Mouse (Mus musculus) limb, embryonic 10.5 days (tissue): ENCODE measurements around the gene Dglucy. TPM values are rescaled to one million over a fixed set of nuclear protein-coding genes. Genes with fewer than 3 reads are reported as not detected.
A peak's percentile ranks its signal among the peaks of the same experiment; 100 is the strongest.

Source experiments
- DNase-seq: peaks from one replicate; pipeline ENCODE4 v3.0.0-alpha.2; 2017; ENCODE audit warnings: low spot score
- H3K27ac ChIP-seq: fragments of 300-500 bp; sonication (generic); 2 replicates; pipeline ENCODE4 v1.5.1; 2016; ENCODE audit warnings: mild to moderate bottlenecking
- H3K27me3 ChIP-seq: fragments of 300-500 bp; sonication (generic); 2 replicates; pipeline ENCODE4 v1.6.1; 2016; ENCODE audit warnings: low read depth, mild to moderate bottlenecking; ENCODE audit not compliant: poor library complexity, severe bottlenecking
- H3K36me3 ChIP-seq: fragments of 300-500 bp; sonication (generic); 2 replicates; pipeline ENCODE4 v1.6.1; 2016; ENCODE audit warnings: mild to moderate bottlenecking, moderate library complexity
- H3K4me1 ChIP-seq: fragments of 300-500 bp; sonication (generic); 2 replicates; pipeline ENCODE4 v1.6.1; 2016
- H3K4me3 ChIP-seq: fragments of 300-500 bp; sonication (generic); 2 replicates; pipeline ENCODE4 v1.5.1; 2016; ENCODE audit warnings: mild to moderate bottlenecking, moderate library complexity
- H3K9me3 ChIP-seq: fragments of 300-500 bp; sonication (generic); replicated peaks from 2 replicates; pipeline ENCODE4 v1.6.1; 2016; ENCODE audit warnings: mild to moderate bottlenecking
- WGBS: fragments of 180-500 bp; shearing (Covaris S2); methylation state at CpG from one replicate; pipeline ENCODE4 v1.1.7; 2016; 5-methylcytosine and 5-hydroxymethylcytosine counted together
- polyA plus RNA-seq: library from polyadenylated mRNA; unstranded; fragments of >200 nt; fragmentation: Nextera tagmentation; extraction: Ambion mirVana; gene quantifications from 2 replicates; pipeline ENCODE4 v1.2.1, GENCODE M21; 2016

Dglucy gene
- polyA plus RNA-seq, 1 experiment from 2014 or later: 0.41 TPM

DNA sequence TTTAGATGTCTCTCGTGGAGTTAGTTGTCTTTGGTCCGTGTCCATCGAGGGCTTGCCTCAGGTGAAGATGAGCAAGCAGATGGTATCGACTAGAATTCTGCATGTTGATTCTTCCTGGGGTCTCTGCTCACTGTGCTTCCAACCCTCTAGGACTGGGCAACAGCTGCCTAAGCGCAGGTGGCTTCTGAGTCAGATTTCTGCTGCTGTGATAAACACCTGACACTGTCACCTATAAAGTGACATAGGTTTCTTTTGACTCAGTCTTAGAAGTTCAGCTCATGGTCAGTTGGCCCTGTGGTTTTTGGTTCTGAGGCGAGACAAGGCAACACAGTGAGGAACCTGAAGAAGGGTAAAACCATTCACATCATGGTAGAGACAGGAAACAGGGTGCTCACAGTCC, 9.0 kb upstream of the Dglucy start:
- 88% methylated on average over 6 of the region's 6 CpGs for WGBS
- Histone ChIP-seq H3K4me3 (no peak overlapping the region), H3K27ac (no peak overlapping the region), H3K9me3 (no peaks in the 10 kb centered on the region), H3K4me1 (no peaks in the 10 kb centered on the region), H3K36me3 (no peaks in the 10 kb centered on the region), H3K27me3 (no peaks in the 10 kb centered on the region)
- no peak for DNase-seq

DNA sequence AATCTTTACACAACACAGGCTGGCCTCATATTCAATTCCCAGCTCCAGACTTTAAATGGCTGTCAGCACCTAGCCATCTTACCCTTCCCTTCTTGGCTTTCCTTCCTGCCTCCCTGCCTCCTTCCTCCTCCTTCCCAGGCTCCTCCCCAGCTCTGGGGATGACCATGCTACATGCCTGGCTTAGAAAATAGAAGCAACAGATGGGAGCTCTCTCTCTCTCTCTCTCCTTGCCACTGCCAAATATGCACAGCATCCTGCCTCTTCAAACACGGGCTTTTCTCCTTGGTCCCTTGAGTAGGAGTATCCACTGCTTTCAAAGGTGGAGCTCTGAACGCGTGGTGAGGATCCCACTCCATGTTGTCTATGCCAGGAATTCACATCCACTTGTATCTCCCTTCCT, 8.1 kb upstream of the Dglucy start:
- no peak overlapping the region for H3K27ac ChIP-seq
- H3K4me3 ChIP-seq: no peak overlapping the region
- H3K4me1 ChIP-seq: no peaks in the 10 kb centered on the region
- H3K27me3 ChIP-seq: no peaks in the 10 kb centered on the region
- WGBS: 80% methylated on average over 3 of the region's 3 CpGs
- DNase-seq: no peak
- H3K36me3 ChIP-seq: no peaks in the 10 kb centered on the region
- no peaks in the 10 kb centered on the region for H3K9me3 ChIP-seq

DNA sequence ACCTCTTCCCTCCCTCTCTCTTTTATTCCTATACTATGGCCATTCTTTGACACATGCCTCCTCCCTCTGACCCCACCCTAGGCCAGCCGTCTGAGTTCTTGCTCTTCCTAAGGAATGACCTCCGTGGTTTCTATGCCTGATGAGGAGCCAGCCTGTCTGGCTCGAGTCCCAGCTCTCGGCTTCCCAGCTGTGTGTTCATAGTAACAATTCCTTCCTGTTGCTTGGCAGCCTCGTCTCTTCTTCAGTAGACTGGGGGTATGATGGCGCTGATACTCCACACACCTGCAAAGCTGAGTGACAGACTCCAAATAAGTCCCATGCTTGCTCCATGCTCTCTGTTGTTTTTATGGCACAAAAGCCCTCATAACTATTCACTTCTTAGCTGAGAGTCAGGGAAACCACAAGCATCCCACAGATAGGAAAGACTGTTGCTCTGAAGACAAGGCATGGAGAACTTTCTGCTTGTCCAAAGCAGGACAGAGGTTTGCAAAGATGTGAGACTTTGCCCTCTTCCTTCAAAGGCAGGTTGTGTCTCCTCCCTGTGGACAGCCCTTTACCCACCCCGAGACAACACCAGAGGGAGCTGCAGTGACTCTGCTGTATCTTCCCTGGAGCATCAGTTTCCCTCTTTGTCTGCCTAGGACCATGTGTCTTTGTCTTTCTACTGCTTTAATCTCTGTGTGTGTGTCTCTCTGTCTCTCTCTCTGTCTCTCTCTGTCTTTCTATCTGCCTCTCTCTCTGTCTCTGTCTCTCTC, 6.5 kb upstream of the Dglucy start:
- Histone ChIP-seq H3K27ac (no peak overlapping the region), H3K4me3 (no peak overlapping the region), H3K36me3 (no peaks in the 10 kb centered on the region), H3K4me1 (no peaks in the 10 kb centered on the region), H3K27me3 (no peaks in the 10 kb centered on the region), H3K9me3 (no peaks in the 10 kb centered on the region)
- DNase-seq: no peak
- 69% methylated on average over 7 of the region's 7 CpGs for WGBS

DNA sequence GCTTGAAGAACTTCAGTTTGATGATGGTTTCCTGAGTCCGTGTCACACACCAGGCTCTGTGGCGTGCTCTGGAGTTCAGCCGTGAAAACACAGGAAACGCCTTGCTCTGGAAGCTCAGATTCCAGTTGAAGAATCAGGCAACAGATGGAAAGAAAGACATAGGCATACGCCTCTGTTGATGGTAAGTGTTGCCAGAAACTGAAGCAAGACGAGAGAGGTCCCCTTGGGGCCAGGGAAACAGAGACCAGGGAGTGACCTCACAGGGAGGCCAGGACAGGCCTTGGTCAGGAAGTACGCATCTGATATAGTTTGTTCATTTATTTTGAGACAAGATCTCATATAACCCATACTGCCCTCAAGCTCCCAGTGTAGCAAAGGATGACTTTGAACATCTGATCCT, 4.1 kb upstream of the Dglucy start:
- H3K27me3 ChIP-seq: no peaks in the 10 kb centered on the region
- no peaks in the 10 kb centered on the region for H3K36me3 ChIP-seq
- 85% methylated on average over 7 of the region's 7 CpGs for WGBS
- no peaks in the 10 kb centered on the region for H3K9me3 ChIP-seq
- peaks cover 4% of the 10 kb centered on the region; the same call in 1 of the 2 replicates for H3K4me1 ChIP-seq
- H3K4me3 ChIP-seq: no peak overlapping the region
- H3K27ac ChIP-seq: no peak overlapping the region
- DNase-seq: no peak

DNA sequence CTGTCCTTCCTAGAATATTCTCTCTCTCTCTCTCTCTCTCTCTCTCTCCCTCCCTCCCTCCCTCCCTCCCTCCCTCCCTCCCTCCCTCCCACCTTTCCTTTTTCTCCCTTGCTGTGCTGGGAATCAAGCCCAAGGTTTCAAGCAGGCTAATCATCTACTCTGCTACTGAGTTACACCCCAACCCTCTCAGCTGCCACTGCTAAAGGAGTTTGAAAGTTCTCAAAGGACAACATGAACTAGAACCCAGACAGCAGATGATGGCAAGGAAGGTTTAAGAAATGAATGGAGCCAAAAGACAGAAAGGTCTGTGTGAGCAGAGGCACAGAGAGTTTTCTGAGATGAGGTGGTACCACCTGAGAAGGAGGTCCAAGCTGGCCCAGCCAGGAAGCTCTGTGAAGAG, 3.6 kb upstream of the Dglucy start:
- no peaks in the 10 kb centered on the region for H3K9me3 ChIP-seq
- H3K4me1 ChIP-seq: peaks cover 4% of the 10 kb centered on the region; the same call in 1 of the 2 replicates
- H3K27ac ChIP-seq: no peak overlapping the region
- H3K4me3 ChIP-seq: no peak overlapping the region
- no peaks in the 10 kb centered on the region for H3K36me3 ChIP-seq
- H3K27me3 ChIP-seq: no peaks in the 10 kb centered on the region
- no peak for DNase-seq

DNA sequence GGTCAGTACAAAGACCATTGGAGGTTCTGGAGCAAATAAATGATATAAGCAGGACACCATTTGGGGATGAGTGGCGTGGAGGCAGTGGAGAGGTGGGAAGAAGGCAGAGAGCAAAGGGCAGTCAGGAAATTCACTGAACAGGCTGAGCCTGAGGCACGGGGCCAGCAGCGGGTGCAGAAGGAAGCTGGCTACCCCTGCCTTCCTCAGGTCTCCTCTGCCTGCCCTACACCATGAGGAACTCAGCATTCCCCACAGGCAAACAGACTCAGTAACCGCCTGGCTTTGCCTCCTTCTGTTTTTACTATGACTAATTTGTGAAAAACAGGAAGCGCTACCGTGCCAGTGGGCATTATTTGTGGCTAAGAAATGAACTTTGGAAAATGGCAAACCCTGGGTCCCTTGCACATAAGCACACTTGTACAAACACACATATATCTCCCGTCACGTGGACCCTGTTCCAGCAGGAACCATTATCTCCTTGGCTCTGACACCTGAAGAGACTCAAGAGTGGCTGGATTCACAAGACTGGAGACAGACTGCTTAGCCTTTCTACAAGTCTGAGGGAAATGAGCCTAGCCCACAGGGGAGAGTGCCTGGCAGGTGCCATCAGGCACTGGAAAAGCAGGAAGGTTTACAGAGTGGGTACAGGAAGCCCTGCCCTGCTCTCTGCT, 2.8 kb upstream of the Dglucy start:
- Histone ChIP-seq H3K4me3 (no peak overlapping the region), H3K27me3 (no peaks in the 10 kb centered on the region), H3K4me1 (peaks cover 4% of the 10 kb centered on the region; the same call in 1 of the 2 replicates), H3K36me3 (no peaks in the 10 kb centered on the region), H3K27ac (no peak overlapping the region), H3K9me3 (no peaks in the 10 kb centered on the region)
- WGBS: 87% methylated on average over 8 of the region's 8 CpGs
- no peak for DNase-seq

DNA sequence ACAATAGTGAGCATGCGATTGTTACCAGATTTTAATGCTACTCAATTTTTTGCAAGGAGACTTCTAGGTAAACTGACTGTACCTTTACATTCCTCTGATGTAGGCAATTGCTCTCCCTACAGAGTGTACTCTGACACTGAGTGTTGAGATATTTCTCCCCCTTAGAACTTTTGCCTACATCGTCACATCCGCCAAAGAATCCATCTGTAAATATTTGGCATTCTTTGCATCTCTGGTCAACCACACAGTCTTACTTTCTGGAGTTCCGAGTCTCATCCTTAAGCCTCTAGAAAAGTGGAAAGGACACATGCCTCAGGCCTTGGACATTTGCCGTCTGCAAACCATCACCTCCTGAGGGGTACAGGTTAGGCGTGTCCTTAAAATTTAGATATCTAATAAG, 1.9 kb upstream of the Dglucy start:
- DNase-seq: no peak
- 92% methylated on average over 6 of the region's 6 CpGs for WGBS

DNA sequence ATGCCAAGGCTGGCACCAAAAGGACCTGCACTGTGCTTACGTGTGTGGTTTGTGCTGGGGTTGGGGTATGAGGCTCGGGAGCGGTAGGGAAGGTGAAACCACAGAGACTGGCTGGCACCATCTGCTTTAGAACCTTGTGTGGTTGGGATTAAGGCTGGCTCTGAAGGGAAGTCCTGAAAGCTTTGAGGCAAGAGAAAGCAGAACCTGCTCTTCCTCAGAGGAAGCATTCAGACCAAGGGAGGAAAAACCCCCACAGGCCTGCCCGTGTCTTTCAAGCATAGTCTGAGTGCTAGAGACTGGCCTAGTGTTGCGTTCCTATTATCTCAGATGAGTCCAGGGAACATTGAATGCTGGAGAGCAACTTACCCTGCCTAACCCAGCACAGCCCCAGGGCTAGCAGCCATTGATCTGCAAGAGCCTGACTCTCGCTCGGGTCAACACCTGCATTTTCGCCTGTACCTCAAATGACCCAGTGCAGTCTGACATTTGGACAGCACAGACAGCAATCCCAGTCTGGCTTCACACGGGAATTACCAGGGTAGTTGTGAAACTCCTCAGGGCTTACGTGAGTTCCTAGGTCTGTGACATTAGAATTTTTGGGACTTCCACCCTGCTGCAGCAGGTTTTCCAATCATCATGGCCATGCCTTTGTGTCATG, 452 bp upstream of the Dglucy start:
- peak overlapping the region; percentile 66; the same call in 1 of the 2 replicates for H3K27ac ChIP-seq
- no peaks in the 10 kb centered on the region for H3K27me3 ChIP-seq

More for the DNA sequence above, 1.9 kb upstream of the Dglucy start:
- H3K4me1 ChIP-seq: peaks cover 4% of the 10 kb centered on the region; the same call in 1 of the 2 replicates
- H3K9me3 ChIP-seq: no peaks in the 10 kb centered on the region
- H3K27me3 ChIP-seq: no peaks in the 10 kb centered on the region
- H3K36me3 ChIP-seq: no peaks in the 10 kb centered on the region
- no peak overlapping the region for H3K4me3 ChIP-seq
- H3K27ac ChIP-seq: no peak overlapping the region

DNA sequence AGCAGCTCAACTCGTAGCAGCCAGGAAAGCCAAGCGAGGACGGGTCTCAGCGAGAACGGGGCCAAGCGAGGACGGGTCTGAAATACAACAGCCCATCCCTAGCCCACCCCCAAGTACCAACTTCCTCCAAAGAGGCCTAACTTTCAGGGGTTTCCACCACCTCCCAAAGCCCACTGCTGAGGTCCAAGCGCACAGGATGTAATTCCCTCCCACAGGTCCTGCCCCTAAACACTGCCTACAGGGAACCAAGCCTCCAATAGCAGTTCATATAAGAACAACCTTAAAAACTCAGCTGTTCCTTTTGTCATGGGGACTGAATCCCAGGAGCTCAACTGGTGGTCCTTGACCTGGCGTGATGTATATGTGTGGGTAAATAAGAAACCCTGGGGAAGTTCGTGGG, 1.6 kb downstream of the Dglucy start:
- H3K27ac ChIP-seq: no peak overlapping the region
- no peaks in the 10 kb centered on the region for H3K9me3 ChIP-seq
- H3K4me1 ChIP-seq: peaks cover 4% of the 10 kb centered on the region; the same call in 1 of the 2 replicates
- no peaks in the 10 kb centered on the region for H3K27me3 ChIP-seq
- H3K4me3 ChIP-seq: no peak overlapping the region
- WGBS: 98% methylated on average over 10 of the region's 10 CpGs
- no peak for DNase-seq
- no peaks in the 10 kb centered on the region for H3K36me3 ChIP-seq

More for the DNA sequence above, 452 bp upstream of the Dglucy start:
- 91% methylated on average over 10 of the region's 10 CpGs for WGBS
- Histone ChIP-seq H3K4me3 (no peak overlapping the region), H3K4me1 (peaks cover 4% of the 10 kb centered on the region; the same call in 1 of the 2 replicates), H3K9me3 (no peaks in the 10 kb centered on the region), H3K36me3 (no peaks in the 10 kb centered on the region)
- no peak for DNase-seq

DNA sequence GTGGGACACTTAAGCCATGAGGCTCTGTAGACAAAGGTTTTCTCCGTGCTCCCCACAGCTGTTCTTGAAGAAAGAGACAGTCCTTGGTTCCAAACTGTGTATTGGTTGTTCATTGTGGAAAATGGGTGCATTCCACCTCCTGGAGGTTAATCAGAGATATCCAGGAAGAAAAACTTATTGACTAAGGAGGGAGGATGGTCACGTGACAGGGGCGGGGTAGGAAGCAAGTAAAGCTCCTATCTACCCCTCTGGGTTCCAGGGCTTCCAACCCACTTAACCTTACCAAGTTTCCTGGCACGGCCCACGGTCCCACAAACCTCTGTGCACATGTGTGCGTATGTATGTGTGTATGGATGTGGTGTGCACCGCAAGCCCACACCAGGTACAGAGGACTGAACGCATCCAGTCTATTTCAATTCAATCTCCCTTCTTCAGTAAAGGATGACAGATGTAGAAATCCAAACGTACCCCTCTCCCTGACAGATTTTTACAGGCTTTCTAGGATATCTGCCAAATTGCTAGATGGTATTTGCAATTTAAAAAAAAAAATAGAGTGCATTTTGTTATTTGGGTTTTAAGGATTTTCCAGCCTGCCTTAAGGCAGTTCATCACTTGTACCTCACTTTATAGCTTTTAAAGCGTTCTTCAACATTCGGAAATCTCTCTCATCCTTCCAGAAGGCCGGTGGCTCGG, 2.7 kb downstream of the Dglucy start:
- no peak for DNase-seq
- Histone ChIP-seq H3K27ac (no peak overlapping the region), H3K4me3 (no peak overlapping the region), H3K27me3 (no peaks in the 10 kb centered on the region), H3K36me3 (no peaks in the 10 kb centered on the region), H3K4me1 (peaks cover 4% of the 10 kb centered on the region; the same call in 1 of the 2 replicates), H3K9me3 (no peaks in the 10 kb centered on the region)
- WGBS: 94% methylated on average over 13 of the region's 13 CpGs

DNA sequence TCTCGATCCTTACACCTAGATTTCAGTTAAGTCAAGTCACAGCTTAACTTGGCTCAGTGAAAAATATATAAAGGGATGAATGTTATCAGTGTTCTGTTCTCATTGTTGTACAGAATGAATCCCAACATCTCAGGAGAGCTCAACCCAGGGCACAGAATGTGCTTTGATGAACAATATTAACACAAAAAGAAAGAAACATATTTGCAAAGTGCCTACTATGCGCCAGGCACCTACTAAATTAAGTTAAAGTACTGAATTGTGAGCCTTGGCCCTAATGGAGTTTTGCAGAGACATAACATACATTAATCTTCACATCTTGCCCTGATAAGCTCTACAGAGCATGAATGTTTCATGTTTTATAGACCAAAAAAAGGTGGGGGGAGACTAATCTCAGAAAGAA, 5.3 kb downstream of the Dglucy start:
- no peaks in the 10 kb centered on the region; the same call in 1 of the 2 replicates for H3K4me1 ChIP-seq
- WGBS: 86% methylated on average over 2 of the region's 2 CpGs
- H3K27me3 ChIP-seq: no peaks in the 10 kb centered on the region

DNA sequence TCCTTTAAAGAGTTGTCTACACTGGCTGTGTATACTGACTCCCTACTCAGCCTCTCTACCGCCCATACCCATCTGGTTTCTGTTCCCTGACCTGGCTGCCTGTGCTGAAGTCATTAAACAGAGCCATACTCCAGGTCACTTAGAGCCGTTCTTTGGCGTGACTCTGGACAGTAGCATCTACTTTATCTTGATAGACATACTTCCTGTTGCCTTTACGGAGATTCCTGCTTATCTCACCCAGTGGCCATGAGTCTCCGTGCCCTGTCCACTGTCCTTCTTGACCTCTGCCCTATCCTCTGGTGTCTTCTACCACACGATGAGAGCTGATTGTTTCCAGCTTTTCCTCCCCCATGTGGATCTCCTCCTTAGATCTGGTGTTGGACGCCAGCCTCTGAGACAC, 6.5 kb downstream of the Dglucy start:
- Histone ChIP-seq H3K4me3 (no peak overlapping the region), H3K4me1 (peaks cover 4% of the 10 kb centered on the region; the same call in 1 of the 2 replicates), H3K27me3 (no peaks in the 10 kb centered on the region), H3K27ac (no peak overlapping the region), H3K9me3 (no peaks in the 10 kb centered on the region), H3K36me3 (no peaks in the 10 kb centered on the region)
- no peak for DNase-seq
- 27% methylated on average over 7 of the region's 7 CpGs for WGBS

More for the DNA sequence above, 5.3 kb downstream of the Dglucy start:
- no peaks in the 10 kb centered on the region for H3K9me3 ChIP-seq
- H3K4me3 ChIP-seq: no peak overlapping the region
- H3K27ac ChIP-seq: no peak overlapping the region
- no peaks in the 10 kb centered on the region for H3K36me3 ChIP-seq
- DNase-seq: no peak
